Mouse (Mus musculus): ENCODE data around the gene Ube2e3. TPM values are rescaled to one million over a fixed set of nuclear protein-coding genes. Genes with fewer than 3 reads are reported as not detected.

Gene Ube2e3
- polyA plus RNA-seq (2016; fragmentation: Nextera tagmentation; extraction: Ambion mirVana) = 189 and 191 TPM in 2 replicates

DNA sequence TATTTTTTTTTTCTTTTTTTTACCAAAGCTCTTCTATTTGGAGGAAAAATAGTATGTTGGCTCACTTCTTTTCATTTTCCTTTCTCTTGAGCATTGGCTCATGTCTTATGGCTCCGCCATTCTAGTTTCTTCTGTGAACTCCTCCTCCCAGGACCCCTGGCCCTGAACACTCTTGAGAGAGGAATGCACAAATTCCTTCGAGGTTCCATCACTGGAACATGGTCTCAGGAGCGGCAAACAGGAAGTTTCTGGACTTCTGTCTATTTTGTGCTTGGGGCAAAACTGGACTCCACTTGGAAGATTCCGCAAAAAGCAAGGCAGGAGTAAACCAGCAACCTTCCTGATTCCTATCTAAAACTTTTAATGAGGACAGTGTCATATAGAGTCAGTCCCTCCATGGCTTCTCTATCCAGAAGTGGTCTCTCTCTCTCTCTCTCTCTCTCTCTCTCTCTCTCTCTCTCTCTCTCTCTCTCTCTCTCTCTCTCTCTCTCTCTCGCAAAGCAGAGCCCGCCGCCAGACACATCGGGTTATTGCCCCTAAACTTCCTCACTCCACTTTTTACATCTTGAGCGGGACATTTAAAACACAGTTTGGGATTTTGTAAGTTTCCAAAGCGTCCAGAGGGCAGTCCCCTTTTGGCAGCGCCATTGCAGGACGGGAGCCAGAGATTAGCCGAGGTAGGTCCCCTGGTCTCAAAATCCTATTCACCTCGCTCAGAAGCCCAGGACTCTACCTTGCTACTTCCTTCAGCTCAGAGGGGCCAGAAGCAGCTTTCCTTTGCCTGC is at the start of gene Ube2e3:
Ube2e3 (plus strand) TSS at position 399 of the 785 bp plus-strand sequence.
- peak within 1 kb of the TSS; percentile 99 for H3K27ac ChIP-seq
- no peak for DNase-seq (ENCODE audit: extremely low spot score, low spot score)
- peaks cover 42% of the 10 kb centered on the region for H3K4me1 ChIP-seq
- H3K4me3 ChIP-seq = peak within 1 kb of the TSS; percentile 81
- H3K9me3 ChIP-seq = no peaks in the 10 kb centered on the region
- H3K27me3 ChIP-seq (ENCODE audit: poor library complexity, severe bottlenecking) = no peaks in the 10 kb centered on the region
- peaks cover 10% of the 10 kb centered on the region for H3K36me3 ChIP-seq (replicated peaks)
- WGBS = 17% methylated on average over 14 of the region's 14 CpGs

GRCm38 (mm10) chr2:78829887-78830286 is 38.0 kb upstream of the Ube2e3 start:
- DNase-seq (ENCODE audit: extremely low spot score, low spot score) = no peak
- Histone ChIP-seq H3K4me3 (no peak overlapping the region), H3K36me3 (replicated peaks) (no peaks in the 10 kb centered on the region), H3K27me3 (ENCODE audit: poor library complexity, severe bottlenecking) (no peaks in the 10 kb centered on the region), H3K4me1 (no peaks in the 10 kb centered on the region), H3K9me3 (no peaks in the 10 kb centered on the region), H3K27ac (no peak overlapping the region)
- 96% methylated on average over 3 of the region's 3 CpGs for WGBS

DNA sequence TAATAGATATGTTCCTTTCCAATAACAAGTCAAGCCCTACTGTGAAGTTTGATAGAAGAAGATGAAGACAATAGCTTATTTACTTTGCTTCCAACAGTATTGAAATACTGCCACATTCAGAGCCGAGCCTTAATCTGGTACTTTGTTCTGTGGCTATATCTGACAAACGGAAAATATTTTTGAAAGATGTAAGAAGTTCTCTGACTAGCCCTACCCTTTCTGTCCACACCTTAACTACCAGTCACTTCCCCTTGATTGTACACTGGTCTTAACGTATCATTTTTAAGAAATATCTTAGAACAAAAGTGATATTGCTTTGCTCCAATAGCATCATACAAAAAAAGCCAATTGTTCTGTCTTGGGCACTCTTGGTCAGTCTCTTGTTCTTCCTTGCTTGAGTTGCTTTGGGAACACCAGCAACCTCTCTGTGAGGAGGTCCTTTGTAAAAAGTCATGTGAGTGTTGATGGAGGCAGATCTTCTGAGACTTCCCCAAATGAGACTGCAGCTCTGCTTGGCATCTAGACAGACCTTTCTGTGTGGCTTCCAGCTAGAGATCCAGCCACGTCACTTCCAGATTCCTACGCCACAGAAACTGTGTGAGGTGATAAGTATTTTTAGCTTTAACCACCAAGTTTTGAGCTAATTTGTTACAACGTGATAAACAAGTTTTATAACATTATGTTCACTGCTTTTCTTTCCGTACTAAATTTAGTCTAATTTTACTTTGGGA is 26.3 kb upstream of the Ube2e3 start:
- H3K4me1 ChIP-seq = no peaks in the 10 kb centered on the region
- no peaks in the 10 kb centered on the region for H3K27me3 ChIP-seq (ENCODE audit: poor library complexity, severe bottlenecking)
- H3K36me3 ChIP-seq (replicated peaks) = no peaks in the 10 kb centered on the region
- no peaks in the 10 kb centered on the region for H3K9me3 ChIP-seq
- 89% methylated on average over 7 of the region's 7 CpGs for WGBS
- no peak for DNase-seq (ENCODE audit: extremely low spot score, low spot score)
- H3K27ac ChIP-seq = no peak overlapping the region
- H3K4me3 ChIP-seq = no peak overlapping the region

- no peak overlapping the region for H3K27ac ChIP-seq
- no peaks in the 10 kb centered on the region for H3K36me3 ChIP-seq (replicated peaks)
- WGBS = 84% methylated on average over 5 of the region's 5 CpGs
- no peak for DNase-seq (ENCODE audit: extremely low spot score, low spot score)
- H3K27me3 ChIP-seq (ENCODE audit: poor library complexity, severe bottlenecking) = no peaks in the 10 kb centered on the region
- H3K9me3 ChIP-seq = no peaks in the 10 kb centered on the region
- no peak overlapping the region for H3K4me3 ChIP-seq
- H3K4me1 ChIP-seq = no peaks in the 10 kb centered on the region
Observed at GRCm38 (mm10) chr2:78844365-78844764, 23.6 kb upstream of the Ube2e3 start.

DNA sequence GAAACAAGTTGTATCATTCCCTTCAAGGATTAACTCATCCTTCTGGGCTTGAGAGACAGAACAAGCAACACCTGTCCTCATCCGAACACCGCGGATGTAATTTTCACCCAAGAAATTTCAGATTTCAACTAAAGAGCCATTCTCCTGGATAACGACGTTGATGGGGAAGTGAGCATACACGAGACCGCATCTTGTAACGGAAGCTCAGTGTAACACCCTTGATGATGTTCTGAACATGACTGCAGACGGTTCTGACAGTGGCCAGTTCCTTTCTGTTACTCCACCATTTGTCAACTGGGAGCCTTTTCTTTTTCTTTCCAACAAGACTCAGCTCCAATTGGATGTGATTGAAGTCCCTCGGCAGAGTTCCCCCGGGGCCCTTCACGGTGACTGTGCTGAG is 22.6 kb upstream of the Ube2e3 start:
- Histone ChIP-seq H3K27me3 (ENCODE audit: poor library complexity, severe bottlenecking) (no peaks in the 10 kb centered on the region), H3K27ac (no peak overlapping the region), H3K4me3 (no peak overlapping the region), H3K9me3 (no peaks in the 10 kb centered on the region), H3K36me3 (replicated peaks) (no peaks in the 10 kb centered on the region), H3K4me1 (no peaks in the 10 kb centered on the region)
- no peak for DNase-seq (ENCODE audit: extremely low spot score, low spot score)
- WGBS = 89% methylated on average over 12 of the region's 12 CpGs

DNA sequence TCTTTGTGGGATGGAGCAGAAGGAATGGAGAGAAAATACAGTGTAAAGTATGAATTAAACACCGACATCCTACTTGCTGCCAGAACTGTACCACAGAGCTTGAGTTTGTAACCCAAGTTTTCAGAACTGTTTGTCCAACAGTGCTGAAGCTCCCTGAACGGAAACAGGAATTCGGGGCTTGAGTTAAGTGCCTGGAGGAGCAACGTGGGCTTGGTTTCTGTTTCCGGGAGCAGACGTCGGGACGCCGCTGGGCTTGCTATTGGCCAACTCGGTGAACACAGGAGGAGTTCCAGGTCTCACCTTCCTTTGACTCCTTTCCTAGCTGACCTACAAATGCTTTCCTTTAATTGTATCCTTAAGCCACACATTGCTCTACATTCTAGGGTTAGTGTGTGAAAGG is 22.2 kb upstream of the Ube2e3 start:
- no peaks in the 10 kb centered on the region for H3K36me3 ChIP-seq (replicated peaks)
- DNase-seq (ENCODE audit: extremely low spot score, low spot score) = no peak
- WGBS = 86% methylated on average over 10 of the region's 10 CpGs
- no peaks in the 10 kb centered on the region for H3K9me3 ChIP-seq
- H3K4me1 ChIP-seq = no peaks in the 10 kb centered on the region
- H3K4me3 ChIP-seq = no peak overlapping the region
- no peak overlapping the region for H3K27ac ChIP-seq
- no peaks in the 10 kb centered on the region for H3K27me3 ChIP-seq (ENCODE audit: poor library complexity, severe bottlenecking)

GRCm38 (mm10) chr2:78854315-78854714 is 13.6 kb upstream of the Ube2e3 start:
- no peaks in the 10 kb centered on the region for H3K36me3 ChIP-seq (replicated peaks)
- 90% methylated on average over 8 of the region's 8 CpGs for WGBS

DNA sequence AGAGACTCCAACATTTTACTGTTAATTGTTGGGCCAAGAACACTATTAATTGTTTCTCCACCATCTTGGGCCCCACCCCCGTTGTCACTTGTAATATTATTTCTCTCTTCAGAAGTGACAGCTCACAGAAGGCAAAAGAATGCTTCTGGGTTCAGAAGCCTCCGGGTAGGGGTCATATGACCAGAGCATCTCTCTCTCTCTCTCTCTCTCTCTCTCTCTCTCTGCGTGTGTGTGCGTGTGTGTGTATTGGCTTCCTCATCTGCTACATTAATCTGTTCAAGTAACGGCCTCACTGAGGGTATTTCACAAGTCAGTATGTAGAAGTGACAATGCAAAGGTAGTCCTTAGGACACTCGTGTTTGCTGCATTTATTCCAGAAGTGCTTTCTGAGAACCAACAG is 9.3 kb upstream of the Ube2e3 start:
- DNase-seq (ENCODE audit: extremely low spot score, low spot score) = no peak

More at GRCm38 (mm10) chr2:78854315-78854714, 13.6 kb upstream of the Ube2e3 start:
- no peaks in the 10 kb centered on the region for H3K4me1 ChIP-seq
- H3K9me3 ChIP-seq = no peaks in the 10 kb centered on the region
- H3K27ac ChIP-seq = no peak overlapping the region
- no peak overlapping the region for H3K4me3 ChIP-seq
- no peak for DNase-seq (ENCODE audit: extremely low spot score, low spot score)
- H3K27me3 ChIP-seq (ENCODE audit: poor library complexity, severe bottlenecking) = no peaks in the 10 kb centered on the region

DNA sequence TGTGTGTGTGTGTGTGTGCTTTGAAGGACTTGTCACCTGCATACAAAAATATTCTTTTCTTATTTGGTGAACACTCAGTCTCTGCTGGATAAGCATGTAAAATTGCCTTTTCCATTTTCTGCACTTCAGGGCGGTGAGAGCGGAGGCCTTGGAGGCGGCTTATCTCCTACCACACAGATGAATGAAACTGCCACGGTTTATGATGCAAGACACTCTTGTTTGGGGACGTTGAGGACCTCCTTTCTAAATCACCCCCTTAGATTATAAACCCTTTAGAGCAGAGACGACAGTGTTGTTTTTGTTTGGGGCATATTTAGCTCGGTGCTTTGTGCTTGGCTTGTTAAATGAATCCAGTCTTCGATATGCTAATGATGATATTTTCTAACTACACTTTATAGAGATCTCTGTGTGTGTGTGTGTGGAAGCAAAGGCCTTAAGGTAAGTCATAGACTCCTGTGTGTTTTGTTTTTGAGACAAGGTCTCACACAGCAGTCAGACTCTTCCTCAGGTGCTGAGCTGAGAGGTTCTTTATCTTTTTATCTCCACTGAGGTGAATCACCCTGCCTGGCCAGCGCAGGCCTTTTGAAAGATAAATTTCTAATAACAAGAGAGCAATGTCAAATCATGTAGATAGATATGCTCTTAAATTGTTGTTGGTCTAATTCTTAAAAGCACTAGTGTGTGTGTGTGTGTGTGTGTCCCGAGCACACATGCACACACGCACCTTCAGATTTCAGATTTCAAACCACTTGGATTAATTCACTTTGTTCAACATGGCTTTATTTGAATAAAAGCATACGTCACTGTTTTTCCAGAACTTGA is 8.4 kb upstream of the Ube2e3 start:
- no peaks in the 10 kb centered on the region for H3K27me3 ChIP-seq (ENCODE audit: poor library complexity, severe bottlenecking)
- WGBS = 89% methylated on average over 12 of the region's 12 CpGs
- H3K36me3 ChIP-seq (replicated peaks) = no peaks in the 10 kb centered on the region

More for the DNA sequence above, 9.3 kb upstream of the Ube2e3 start:
- Histone ChIP-seq H3K9me3 (no peaks in the 10 kb centered on the region), H3K4me3 (no peak overlapping the region), H3K27ac (no peak overlapping the region), H3K27me3 (ENCODE audit: poor library complexity, severe bottlenecking) (no peaks in the 10 kb centered on the region), H3K36me3 (replicated peaks) (no peaks in the 10 kb centered on the region), H3K4me1 (no peaks in the 10 kb centered on the region)
- WGBS = 81% methylated on average over 6 of the region's 6 CpGs

DNA sequence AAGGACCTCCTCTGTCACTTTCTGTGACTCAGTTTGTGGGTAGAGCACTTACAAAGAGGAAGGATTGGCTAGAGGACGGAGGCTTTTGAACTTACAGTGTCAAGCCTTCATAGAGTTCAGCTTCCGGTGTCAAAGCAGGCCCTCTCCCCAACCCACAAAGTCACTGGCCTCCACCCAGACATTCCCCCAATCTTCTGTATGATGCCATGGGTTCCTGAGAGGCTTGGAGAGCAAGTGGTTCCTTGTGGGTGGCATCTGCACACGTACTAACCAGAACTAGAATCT is 7.9 kb upstream of the Ube2e3 start:
- H3K4me3 ChIP-seq = no peak overlapping the region
- H3K9me3 ChIP-seq = no peaks in the 10 kb centered on the region
- no peaks in the 10 kb centered on the region for H3K36me3 ChIP-seq (replicated peaks)
- WGBS = 82% methylated on average over 3 of the region's 3 CpGs
- no peaks in the 10 kb centered on the region for H3K4me1 ChIP-seq
- H3K27ac ChIP-seq = no peak overlapping the region
- no peaks in the 10 kb centered on the region for H3K27me3 ChIP-seq (ENCODE audit: poor library complexity, severe bottlenecking)
- DNase-seq (ENCODE audit: extremely low spot score, low spot score) = no peak

More for the DNA sequence above, 8.4 kb upstream of the Ube2e3 start:
- H3K4me1 ChIP-seq = no peaks in the 10 kb centered on the region
- no peaks in the 10 kb centered on the region for H3K9me3 ChIP-seq
- H3K27ac ChIP-seq = no peak overlapping the region
- no peak overlapping the region for H3K4me3 ChIP-seq
- DNase-seq (ENCODE audit: extremely low spot score, low spot score) = no peak

DNA sequence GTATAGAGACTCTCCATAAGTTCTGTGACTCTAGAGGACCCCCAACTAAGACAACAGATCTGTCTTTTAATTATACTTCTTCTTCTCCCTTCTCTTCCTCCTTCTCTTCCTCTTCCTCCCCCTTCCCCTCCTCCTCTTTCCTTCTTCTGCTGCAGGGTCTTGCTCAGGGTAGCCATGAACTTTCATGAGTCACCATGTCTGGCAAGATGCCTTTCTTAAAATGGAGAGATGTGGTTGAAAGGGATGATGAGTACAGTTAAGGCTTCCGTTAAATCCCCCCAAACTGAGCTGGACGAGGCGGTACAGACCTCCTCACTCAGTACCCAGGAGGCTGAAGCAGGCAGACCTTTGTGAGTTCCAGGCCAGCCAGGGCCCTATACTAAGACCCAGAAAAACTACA is 3.8 kb upstream of the Ube2e3 start:
- Histone ChIP-seq H3K9me3 (no peaks in the 10 kb centered on the region), H3K36me3 (replicated peaks) (no peaks in the 10 kb centered on the region), H3K4me1 (peaks cover 15% of the 10 kb centered on the region), H3K4me3 (no peak overlapping the region), H3K27me3 (ENCODE audit: poor library complexity, severe bottlenecking) (no peaks in the 10 kb centered on the region), H3K27ac (no peak overlapping the region)
- WGBS = 94% methylated on average over 3 of the region's 3 CpGs
- DNase-seq (ENCODE audit: extremely low spot score, low spot score) = no peak

- no peak for DNase-seq (ENCODE audit: extremely low spot score, low spot score)
- Histone ChIP-seq H3K4me1 (peaks cover 15% of the 10 kb centered on the region), H3K27me3 (ENCODE audit: poor library complexity, severe bottlenecking) (no peaks in the 10 kb centered on the region), H3K4me3 (no peak overlapping the region), H3K36me3 (replicated peaks) (no peaks in the 10 kb centered on the region), H3K9me3 (no peaks in the 10 kb centered on the region), H3K27ac (no peak overlapping the region)
- WGBS = 73% methylated on average over 5 of the region's 5 CpGs
Observed at GRCm38 (mm10) chr2:78864866-78865265, 3.1 kb upstream of the Ube2e3 start.

DNA sequence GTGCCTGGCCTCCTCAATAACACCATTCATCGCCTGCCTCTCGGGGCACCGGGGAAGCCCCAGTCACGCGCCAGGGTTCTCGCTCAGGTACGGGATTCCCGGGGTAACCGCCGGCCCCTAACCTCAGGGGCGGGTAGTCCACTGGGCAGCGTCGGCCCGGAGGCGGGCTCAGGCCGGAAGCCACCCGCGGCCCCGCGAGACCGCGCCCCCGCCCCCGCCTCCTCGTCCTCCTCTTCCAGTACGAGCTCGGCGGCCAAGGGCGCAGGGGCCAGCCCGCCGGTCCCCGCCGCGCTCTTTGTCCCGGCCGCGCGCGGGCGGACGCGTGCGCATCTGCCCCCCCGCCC is 559 bp downstream of the Ube2e3 start:
- no peaks in the 10 kb centered on the region for H3K27me3 ChIP-seq (ENCODE audit: poor library complexity, severe bottlenecking)
- under 1% methylated on average over 43 of the region's 44 CpGs for WGBS
- peak overlapping the region; percentile 81 for H3K4me3 ChIP-seq
- peak overlapping the region; percentile 99 for H3K27ac ChIP-seq
- H3K36me3 ChIP-seq (replicated peaks) = peaks cover 10% of the 10 kb centered on the region
- H3K4me1 ChIP-seq = peaks cover 48% of the 10 kb centered on the region
- no peaks in the 10 kb centered on the region for H3K9me3 ChIP-seq
- DNase-seq (ENCODE audit: extremely low spot score, low spot score) = peak; percentile 89
